Mouse (Mus musculus) lung, postnatal 0 days (tissue): Measurements from ENCODE around the gene Mab21l1. TPM values are rescaled to one million over a fixed set of nuclear protein-coding genes. Genes with fewer than 3 reads are reported as not detected.

Source experiments
- ATAC-seq: fragments of 200-750 bp; cut with Nextera tagmentation; 2 replicates; pipeline ENCODE4 v1.8.0; 2017; ENCODE audit warnings: moderate library complexity
- DNase-seq: peaks from one replicate; pipeline ENCODE4 v3.0.0-alpha.2; 2016; ENCODE audit warnings: low spot score
- H3K27ac ChIP-seq: fragments of 300-500 bp; sonication (generic); 2 replicates; pipeline ENCODE4 v1.5.1; 2014; ENCODE audit warnings: antibody characterized with exemption, mild to moderate bottlenecking, low read length, mixed read lengths
- H3K27me3 ChIP-seq: fragments of 300-500 bp; sonication (generic); replicated peaks from 2 replicates; pipeline ENCODE4 v1.6.1; 2014; ENCODE audit warnings: low read length, mixed read lengths; ENCODE audit not compliant: insufficient read depth
- H3K36me3 ChIP-seq: fragments of 300-500 bp; sonication (generic); 2 replicates; pipeline ENCODE4 v1.6.1; 2014; ENCODE audit warnings: low read length, mixed read lengths; ENCODE audit not compliant: insufficient read depth
- H3K4me1 ChIP-seq: fragments of 300-500 bp; sonication (generic); 2 replicates; pipeline ENCODE4 v1.6.1; 2014; ENCODE audit warnings: antibody characterized with exemption, low read depth, low read length, mixed read lengths; ENCODE audit not compliant: insufficient read depth
- H3K4me2 ChIP-seq: fragments of 300-500 bp; sonication (generic); replicated peaks from 2 replicates; pipeline ENCODE4 v1.6.1; 2014; ENCODE audit warnings: low read depth, mild to moderate bottlenecking, low read length, moderate library complexity, mixed read lengths
- H3K4me3 ChIP-seq: fragments of 300-500 bp; sonication (generic); 2 replicates; pipeline ENCODE4 v1.5.1; 2014; ENCODE audit warnings: low read depth, low read length
- H3K9ac ChIP-seq: fragments of 300-500 bp; sonication (generic); replicated peaks from 2 replicates; pipeline ENCODE4 v1.6.1; 2014; ENCODE audit warnings: low read depth, mild to moderate bottlenecking
- H3K9me3 ChIP-seq: fragments of 300-500 bp; sonication (generic); 2 replicates; pipeline ENCODE4 v1.6.1; 2016; ENCODE audit warnings: low read length, mixed read lengths
- CTCF ChIP-seq: IDR thresholded peaks from 2 replicates; pipeline ENCODE4 v1.5.1; 2016; ENCODE audit warnings: antibody characterized with exemption, mild to moderate bottlenecking
- EP300 ChIP-seq: IDR thresholded peaks from 2 replicates; pipeline ENCODE4 v1.6.1; 2016; ENCODE audit warnings: antibody characterized with exemption, mild to moderate bottlenecking, control low read depth
- WGBS: fragments of 180-500 bp; shearing (Covaris S2); extraction: QIAGEN DNeasy Blood & Tissue Kit; methylation state at CpG from one replicate; pipeline ENCODE4 v1.1.7; 2014; 5-methylcytosine and 5-hydroxymethylcytosine counted together
- polyA plus RNA-seq: library from polyadenylated mRNA; unstranded; fragments of >200 nt; fragmentation: Nextera tagmentation; extraction: Ambion mirVana; gene quantifications from 2 replicates; pipeline ENCODE4 v1.2.1, GENCODE M21; 2015

The Mab21l1 gene
- polyA plus RNA-seq, 1 experiment from 2014 or later, result not detected

- DNase-seq, result peak; percentile 11
Observed at GRCm38 (mm10) chr3:55756602-55757190, 25.6 kb upstream of the Mab21l1 start.

GRCm38 (mm10) chr3:55758297-55758696 is 24.0 kb upstream of the Mab21l1 start:
- H3K27ac ChIP-seq, result no peak overlapping the region

More at GRCm38 (mm10) chr3:55756602-55757190, 25.6 kb upstream of the Mab21l1 start:
- Histone ChIP-seq H3K4me3 (no peak overlapping the region), H3K9me3 (no peaks in the 10 kb centered on the region), H3K27me3 (no peaks in the 10 kb centered on the region), H3K36me3 (no peaks in the 10 kb centered on the region), H3K4me1 (no peaks in the 10 kb centered on the region; the same call in 1 of the 2 replicates), H3K27ac (no peak overlapping the region), H3K9ac (no peak overlapping the region), H3K4me2 (no peak overlapping the region)
- ATAC-seq, result no peak
- TF ChIP-seq EP300, result no peak
- no peak for TF ChIP-seq CTCF
- WGBS, result 70% methylated on average over 11 of the region's 11 CpGs

GRCm38 (mm10) chr3:55763591-55763990 is 18.7 kb upstream of the Mab21l1 start:
- no peak for DNase-seq
- no peak for ATAC-seq
- WGBS, result 68% methylated on average over 8 of the region's 8 CpGs
- no peaks in the 10 kb centered on the region for H3K4me1 ChIP-seq
- H3K4me3 ChIP-seq, result no peak overlapping the region
- TF ChIP-seq EP300 (no peak), CTCF (no peak)
- no peak overlapping the region for H3K27ac ChIP-seq
- no peak overlapping the region for H3K9ac ChIP-seq
- no peaks in the 10 kb centered on the region for H3K9me3 ChIP-seq
- no peaks in the 10 kb centered on the region for H3K27me3 ChIP-seq
- H3K4me2 ChIP-seq, result no peak overlapping the region
- no peaks in the 10 kb centered on the region for H3K36me3 ChIP-seq

More at GRCm38 (mm10) chr3:55758297-55758696, 24.0 kb upstream of the Mab21l1 start:
- no peaks in the 10 kb centered on the region for H3K27me3 ChIP-seq
- H3K9me3 ChIP-seq, result no peaks in the 10 kb centered on the region
- DNase-seq (no peak), ATAC-seq (no peak)
- WGBS, result 40% methylated on average over 8 of the region's 8 CpGs
- H3K9ac ChIP-seq, result no peak overlapping the region
- H3K36me3 ChIP-seq, result no peaks in the 10 kb centered on the region
- H3K4me1 ChIP-seq, result no peaks in the 10 kb centered on the region; the same call in 1 of the 2 replicates
- no peak overlapping the region for H3K4me3 ChIP-seq
- TF ChIP-seq EP300 (no peak), CTCF (peak; percentile 27)
- no peak overlapping the region for H3K4me2 ChIP-seq

GRCm38 (mm10) chr3:55768654-55769053 is 13.7 kb upstream of the Mab21l1 start:
- Histone ChIP-seq H3K4me1 (no peaks in the 10 kb centered on the region), H3K4me3 (no peak overlapping the region), H3K27me3 (no peaks in the 10 kb centered on the region), H3K4me2 (no peak overlapping the region), H3K27ac (no peak overlapping the region), H3K9ac (no peak overlapping the region), H3K9me3 (no peaks in the 10 kb centered on the region), H3K36me3 (no peaks in the 10 kb centered on the region)
- TF ChIP-seq CTCF (no peak), EP300 (no peak)
- peak; percentile 37 for DNase-seq
- peak; percentile 47; the same call in 1 of the 2 replicates for ATAC-seq
- WGBS, result 60% methylated on average over 2 of the region's 2 CpGs

- no peak for ATAC-seq
- WGBS, result 76% methylated on average over 2 of the region's 2 CpGs
- TF ChIP-seq CTCF, result no peak
- no peak for TF ChIP-seq EP300
Observed at GRCm38 (mm10) chr3:55769308-55769707, 13.0 kb upstream of the Mab21l1 start.

GRCm38 (mm10) chr3:55774203-55774602 is 8.1 kb upstream of the Mab21l1 start:
- WGBS, result 51% methylated on average over 6 of the region's 6 CpGs
- H3K27me3 ChIP-seq, result peaks cover 3% of the 10 kb centered on the region
- no peak overlapping the region for H3K9ac ChIP-seq
- no peak for ATAC-seq
- H3K27ac ChIP-seq, result no peak overlapping the region
- H3K4me2 ChIP-seq, result no peak overlapping the region
- H3K4me3 ChIP-seq, result no peak overlapping the region
- DNase-seq, result no peak
- no peak for TF ChIP-seq CTCF
- no peak for TF ChIP-seq EP300
- H3K9me3 ChIP-seq, result no peaks in the 10 kb centered on the region
- H3K4me1 ChIP-seq, result no peaks in the 10 kb centered on the region
- no peaks in the 10 kb centered on the region for H3K36me3 ChIP-seq

More at GRCm38 (mm10) chr3:55769308-55769707, 13.0 kb upstream of the Mab21l1 start:
- Histone ChIP-seq H3K4me2 (no peak overlapping the region), H3K9me3 (no peaks in the 10 kb centered on the region), H3K27me3 (no peaks in the 10 kb centered on the region), H3K4me1 (no peaks in the 10 kb centered on the region), H3K27ac (no peak overlapping the region), H3K9ac (no peak overlapping the region), H3K4me3 (no peak overlapping the region), H3K36me3 (no peaks in the 10 kb centered on the region)
- DNase-seq, result no peak
